Mouse (Mus musculus) thymus, postnatal 0 days (tissue): ENCODE data around the gene 2310034G01Rik. TPM values are rescaled to one million over a fixed set of nuclear protein-coding genes. Genes with fewer than 3 reads are reported as not detected.

Source experiments
- DNase-seq: peaks from one replicate; pipeline ENCODE4 v3.0.0-alpha.2; 2015; ENCODE audit warnings: low spot score
- polyA plus RNA-seq: library from polyadenylated mRNA; unstranded; fragments of >200 nt; fragmentation: Nextera tagmentation; extraction: Ambion mirVana; gene quantifications from 2 replicates; pipeline ENCODE4 v1.2.1, GENCODE M21; 2015

Gene 2310034G01Rik
- polyA plus RNA-seq, 1 experiment from 2014 or later: 1.1 TPM

DNA sequence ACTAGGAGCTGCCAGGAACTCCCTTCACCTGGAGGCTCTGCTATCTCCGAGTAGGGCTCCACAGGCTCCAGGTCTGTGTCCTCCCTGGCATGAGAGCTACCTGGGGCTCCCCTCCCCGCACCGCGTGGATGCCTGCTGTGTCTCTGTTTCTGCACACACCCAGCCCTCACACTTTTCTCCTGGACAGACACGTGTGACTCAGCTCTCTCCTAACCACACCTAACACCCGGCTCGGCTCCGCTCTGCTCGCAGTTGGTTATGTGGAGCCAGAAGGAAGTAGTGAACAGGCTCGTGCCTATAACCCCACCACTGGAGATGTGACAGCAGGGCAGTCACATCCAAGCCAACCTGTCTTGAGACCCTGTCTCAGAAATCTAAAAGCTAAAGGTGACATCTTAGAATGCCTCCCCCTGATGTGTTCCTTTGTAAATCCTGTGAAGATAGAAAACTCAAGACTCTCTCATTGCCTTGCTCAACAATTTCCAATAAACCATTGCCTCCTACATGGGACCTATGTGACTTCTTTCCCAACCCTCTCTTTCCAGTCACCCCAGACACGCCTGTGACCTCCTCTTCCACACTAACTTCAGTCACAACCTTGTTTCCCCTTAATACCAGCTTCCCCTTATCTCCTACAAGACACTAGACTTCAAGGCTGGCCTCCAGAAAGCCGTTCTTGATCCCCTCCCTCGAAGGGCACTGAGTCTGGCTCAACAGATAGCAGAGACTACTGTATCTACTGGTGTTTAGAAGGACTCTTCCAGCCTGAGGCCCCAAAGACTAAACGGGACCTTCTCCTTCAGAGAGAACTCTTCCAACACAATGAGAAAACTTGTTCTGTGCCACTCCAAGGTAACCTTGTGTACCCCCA lies 35.0 kb downstream of the 2310034G01Rik start:
- no peak for DNase-seq

DNA sequence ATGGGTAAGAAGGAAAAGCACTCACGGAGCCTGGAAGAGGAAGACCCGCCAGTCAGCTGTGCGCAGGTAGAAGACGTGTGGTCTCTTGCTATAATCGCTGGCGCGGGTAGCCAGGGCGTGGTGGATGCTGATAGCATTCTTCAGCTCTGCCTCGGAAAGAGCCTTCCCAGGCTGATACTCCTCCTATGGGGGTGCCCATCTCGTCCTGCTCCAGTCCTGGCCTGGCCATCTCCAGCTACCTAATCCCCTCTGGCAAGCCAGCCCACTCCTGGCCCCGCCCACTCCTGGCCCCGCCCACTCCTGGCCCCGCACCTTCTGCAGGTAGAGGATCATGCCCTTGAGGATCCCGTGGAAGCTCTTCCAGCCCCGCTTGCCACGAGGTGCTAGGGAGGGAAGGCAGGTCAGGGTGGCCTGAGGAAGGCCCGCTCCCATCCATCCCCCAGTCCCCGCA lies 35.9 kb downstream of the 2310034G01Rik start:
- no peak for DNase-seq

DNA sequence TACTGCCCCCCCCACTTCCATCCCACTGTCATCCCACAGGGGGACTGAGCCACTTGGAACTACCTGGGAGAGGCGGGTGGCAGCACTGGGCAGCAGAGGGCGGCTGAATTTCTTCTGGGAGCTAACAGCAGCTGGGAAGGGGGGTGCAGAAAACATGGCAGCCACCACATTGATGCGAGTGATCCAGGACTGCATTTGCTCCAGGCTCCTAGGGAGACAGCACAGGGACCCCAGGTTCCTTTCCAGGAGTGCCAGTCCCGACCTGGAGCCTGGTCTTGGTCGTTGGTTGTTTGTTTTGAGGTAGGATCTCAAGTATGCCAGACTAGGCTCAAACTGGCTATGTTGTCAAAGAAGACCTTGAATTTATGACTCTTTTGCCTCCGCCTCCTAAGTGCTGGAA lies 36.5 kb downstream of the 2310034G01Rik start:
- no peak for DNase-seq

DNA sequence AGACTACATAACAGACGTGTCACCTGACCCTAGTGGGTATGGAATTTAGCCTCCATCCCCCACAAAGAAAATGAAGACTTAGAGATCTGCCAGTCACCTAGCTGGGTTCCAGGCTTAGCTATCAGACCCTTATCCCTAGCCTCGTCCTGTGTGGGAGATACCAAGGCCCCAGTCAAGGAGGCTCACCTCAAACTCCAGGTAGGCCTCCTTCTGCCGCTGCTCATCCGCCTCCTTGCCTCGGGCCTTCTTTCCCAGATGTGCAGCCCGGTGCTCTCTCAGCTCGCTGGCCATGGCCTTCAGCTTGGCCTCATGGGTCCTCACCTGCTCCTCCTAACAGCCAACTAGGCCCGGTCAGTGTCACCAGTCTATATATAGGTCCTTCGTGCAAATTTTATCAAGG lies 37.0 kb downstream of the 2310034G01Rik start:
- DNase-seq: no peak

DNA sequence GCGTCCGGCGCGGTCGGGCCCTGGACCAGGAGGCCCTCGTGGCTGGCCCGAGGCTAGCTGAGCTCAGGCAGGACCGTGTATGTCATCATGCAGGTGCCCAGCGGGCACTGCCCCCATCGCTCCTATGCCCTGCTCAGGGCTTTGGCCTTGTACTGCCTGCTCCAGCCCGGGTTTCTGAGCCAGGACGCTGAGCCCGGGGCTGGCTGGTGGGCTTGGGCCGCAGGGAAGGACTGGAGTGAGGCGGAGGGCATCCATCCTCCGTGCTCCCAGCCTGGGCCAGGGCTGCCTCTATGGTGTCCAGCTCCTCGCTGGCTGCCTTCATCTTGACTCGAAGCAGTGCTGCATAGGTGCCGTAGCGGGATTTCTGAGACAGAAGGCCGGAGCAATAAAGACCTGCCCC lies 37.5 kb downstream of the 2310034G01Rik start:
- DNase-seq: no peak

DNA sequence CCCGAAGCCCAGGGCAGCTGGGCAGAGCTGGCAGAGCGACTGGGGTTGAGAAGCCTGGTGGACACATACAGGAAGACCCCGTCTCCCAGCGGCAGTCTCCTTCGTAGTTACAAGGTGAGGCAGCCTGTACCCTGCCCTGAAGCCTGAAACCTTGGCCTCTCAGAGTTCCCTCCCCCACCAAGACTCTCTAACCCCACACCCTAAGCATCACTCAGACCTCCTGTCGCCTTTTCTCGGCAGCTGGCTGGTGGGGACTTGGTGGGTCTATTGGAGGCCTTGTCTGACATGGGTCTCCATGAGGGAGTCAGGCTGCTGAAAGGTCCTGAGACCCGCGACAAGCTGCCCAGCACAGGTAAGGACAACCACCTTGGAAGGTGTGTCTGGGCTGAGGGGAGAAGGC lies 38.8 kb downstream of the 2310034G01Rik start:
- no peak for DNase-seq

DNA sequence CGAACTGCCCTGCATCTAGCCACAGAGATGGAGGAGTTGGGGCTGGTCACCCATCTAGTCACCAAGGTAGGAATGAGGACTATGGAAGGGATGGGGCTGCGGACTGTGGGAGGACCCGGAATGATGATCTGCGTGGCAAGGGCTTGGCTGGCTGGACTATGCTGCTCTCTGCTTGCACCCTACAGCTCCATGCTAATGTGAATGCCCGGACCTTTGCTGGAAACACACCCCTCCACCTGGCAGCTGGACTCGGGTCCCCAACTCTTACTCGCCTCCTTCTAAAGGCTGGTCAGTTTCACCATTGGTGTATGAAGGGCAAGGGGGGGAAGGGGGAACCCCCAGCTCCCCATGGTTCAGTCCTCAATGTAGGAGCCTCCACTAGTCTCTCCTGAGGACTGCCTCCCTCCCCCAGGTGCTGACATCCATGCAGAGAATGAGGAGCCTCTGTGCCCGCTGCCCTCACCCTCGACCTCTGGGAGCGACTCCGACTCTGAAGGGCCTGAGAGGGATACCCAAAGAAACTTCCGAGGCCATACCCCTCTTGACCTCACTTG lies 39.7 kb downstream of the 2310034G01Rik start:
- DNase-seq: no peak

DNA sequence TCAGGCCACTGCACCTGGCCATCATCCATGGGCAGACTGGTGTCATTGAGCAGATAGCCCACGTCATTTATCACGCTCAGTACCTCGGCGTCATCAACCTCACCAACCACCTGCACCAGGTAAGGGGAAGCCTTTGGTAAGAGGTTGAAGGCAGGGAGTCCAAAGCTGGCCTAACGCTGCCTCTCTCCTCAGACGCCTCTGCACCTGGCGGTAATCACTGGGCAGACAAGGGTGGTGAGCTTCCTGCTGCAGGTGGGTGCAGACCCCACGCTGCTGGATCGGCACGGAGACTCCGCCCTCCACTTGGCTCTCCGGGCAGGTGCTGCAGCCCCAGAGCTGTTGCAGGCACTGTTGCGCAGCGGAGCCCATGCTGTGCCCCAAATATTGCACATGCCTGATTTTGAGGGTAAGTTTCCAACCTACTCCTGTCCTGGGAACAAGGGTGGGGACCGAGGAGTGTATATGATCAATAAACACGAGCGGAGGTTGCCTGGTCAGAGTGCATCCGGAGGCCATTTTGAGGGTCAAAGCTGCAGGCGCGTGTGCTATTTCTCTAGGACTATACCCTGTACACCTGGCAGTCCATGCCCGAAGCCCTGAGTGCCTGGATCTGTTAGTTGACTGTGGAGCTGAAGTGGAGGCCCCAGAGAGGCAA lies 40.3 kb downstream of the 2310034G01Rik start:
- DNase-seq: no peak

DNA sequence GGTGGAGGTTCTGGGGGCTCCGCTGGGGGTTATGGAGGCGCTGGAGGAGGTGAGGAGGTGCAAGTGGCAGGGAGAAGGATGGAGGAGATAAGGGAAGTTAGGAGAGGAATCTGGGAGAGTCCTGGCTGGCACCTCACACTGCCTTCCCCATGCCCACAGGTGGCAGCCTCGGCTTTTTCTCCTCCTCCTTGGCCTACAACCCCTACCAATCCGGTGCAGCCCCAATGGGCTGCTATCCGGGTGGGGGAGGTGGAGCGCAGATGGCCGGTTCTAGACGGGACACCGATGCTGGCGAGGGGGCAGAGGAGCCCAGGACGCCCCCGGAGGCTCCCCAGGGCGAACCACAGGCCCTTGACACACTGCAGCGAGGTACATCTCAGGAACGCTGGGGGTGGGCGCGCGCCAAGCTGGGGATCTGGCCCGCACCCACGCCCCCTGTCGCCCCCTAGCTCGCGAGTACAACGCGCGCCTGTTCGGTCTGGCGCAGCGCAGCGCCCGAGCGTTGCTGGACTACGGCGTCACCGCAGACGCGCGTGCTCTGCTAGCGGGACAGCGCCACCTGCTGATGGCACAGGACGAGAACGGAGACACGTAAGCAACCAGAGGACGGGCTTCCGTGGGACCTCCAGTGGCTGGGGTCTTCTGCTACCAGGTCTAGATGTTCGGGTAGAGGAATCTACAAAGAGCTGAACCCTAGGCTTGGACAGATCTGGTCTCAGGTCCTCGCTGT lies 41.2 kb downstream of the 2310034G01Rik start:
- DNase-seq: peak; percentile 89

DNA sequence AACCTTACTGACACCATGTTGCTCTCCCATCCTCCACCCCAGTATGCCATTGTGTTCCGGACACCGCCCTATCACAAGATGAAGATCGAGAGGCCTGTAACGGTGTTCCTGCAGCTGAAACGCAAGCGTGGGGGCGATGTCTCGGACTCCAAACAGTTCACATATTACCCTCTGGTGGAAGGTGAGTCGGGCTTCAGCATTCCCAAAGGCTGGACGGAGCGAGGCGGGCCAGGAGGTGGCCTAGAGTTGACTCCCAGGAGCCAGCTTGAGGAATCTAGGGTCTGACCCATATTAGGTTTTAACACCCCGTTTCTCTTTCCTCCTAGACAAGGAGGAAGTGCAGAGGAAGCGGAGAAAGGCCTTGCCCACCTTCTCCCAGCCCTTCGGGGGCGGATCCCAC lies 41.8 kb downstream of the 2310034G01Rik start:
- no peak for DNase-seq

DNA sequence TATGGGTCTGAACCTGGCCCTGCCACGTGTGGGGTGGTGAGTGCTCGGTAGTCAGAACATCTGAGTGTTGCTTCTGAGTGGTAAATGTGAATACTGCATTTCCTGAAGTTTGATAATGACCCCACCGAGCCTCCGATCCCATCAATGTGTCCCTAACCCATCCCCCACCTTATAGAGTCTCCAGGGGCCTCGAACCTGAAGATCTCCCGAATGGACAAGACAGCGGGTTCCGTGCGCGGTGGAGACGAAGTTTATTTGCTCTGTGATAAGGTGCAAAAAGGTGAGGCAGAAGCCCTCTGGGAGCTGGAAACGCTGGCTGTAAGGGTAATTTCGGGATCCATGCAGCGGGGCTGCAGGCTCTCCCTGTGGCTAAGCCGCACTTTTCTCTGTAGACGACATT lies 42.3 kb downstream of the 2310034G01Rik start:
- no peak for DNase-seq

DNA sequence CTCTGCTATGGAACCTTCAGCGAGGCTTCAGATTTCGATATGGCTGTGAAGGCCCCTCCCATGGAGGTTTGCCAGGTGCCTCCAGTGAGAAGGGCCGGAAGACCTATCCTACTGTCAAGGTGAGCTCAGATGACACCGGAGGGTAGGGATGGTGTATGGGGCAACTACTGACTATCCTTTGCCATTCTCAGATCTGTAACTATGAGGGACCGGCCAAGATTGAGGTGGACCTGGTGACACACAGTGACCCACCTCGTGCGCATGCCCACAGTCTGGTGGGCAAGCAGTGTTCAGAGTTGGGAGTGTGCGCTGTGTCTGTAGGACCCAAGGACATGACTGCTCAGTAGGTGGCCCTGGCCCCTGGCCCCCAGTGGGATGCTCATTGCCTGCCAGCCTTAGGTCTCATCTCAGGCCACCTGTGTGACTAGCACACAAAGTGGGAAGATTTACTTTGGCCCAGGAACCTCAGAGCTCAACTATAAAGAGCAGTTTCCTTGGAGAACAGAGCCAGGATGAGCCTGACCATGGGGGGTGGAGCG lies 43.3 kb downstream of the 2310034G01Rik start:
- no peak for DNase-seq

DNA sequence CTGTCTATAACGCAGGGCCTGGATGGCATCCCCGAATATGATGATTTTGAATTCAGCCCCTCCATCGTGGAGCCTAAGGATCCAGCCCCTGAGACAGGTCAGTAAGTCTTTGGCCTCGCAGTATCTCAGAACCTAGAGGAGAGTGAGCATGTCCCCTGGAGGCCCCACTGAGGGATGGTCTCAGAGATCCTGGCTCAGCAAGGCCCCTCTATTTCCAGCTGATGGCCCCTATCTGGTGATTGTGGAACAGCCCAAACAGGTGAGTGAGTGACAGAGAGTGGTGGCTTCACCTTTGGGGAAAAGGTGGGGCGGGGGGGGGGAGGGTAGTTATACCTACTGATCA lies 43.9 kb downstream of the 2310034G01Rik start:
- DNase-seq: no peak

DNA sequence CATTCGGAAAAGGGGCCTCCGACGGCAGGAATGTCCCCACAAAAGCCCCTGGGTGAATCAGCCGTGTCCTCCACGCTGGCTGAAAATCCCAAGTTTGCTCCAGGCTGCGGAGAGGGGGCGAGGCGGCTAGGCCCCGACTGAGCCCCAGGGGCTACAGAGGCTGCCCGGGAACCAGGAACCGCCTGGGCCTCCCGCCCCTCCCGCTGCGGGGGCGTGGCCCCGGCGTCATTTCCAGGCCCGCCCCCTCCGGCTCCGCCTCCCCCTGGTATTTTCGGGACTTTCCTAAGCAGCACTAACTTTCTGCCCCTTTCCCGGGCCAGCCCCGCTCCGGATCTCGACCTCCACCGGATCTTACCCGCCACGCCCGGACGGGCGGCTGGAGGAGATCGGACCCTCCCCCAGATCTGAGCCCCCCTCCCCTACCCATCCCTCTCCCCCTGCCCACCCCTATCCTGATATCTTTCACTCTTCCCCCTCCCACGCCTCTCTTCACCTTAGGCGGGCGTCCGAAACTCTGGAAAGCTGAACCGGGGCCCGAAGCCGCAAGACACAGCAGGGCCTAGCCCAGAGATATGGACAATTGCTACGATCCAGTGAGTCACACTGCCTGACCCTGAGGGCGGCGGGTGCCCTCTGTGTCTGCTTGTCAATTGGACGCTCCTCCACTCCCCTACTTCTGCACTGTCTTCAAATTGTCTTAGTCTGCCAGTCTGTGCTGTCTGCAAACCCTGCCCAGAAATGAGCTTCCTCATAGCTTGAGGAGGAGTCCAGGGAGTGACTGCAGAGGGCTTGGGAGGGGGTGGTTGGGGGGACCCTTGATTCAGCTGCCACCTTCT lies 44.5 kb downstream of the 2310034G01Rik start:
- peak; percentile 89 for DNase-seq

DNA sequence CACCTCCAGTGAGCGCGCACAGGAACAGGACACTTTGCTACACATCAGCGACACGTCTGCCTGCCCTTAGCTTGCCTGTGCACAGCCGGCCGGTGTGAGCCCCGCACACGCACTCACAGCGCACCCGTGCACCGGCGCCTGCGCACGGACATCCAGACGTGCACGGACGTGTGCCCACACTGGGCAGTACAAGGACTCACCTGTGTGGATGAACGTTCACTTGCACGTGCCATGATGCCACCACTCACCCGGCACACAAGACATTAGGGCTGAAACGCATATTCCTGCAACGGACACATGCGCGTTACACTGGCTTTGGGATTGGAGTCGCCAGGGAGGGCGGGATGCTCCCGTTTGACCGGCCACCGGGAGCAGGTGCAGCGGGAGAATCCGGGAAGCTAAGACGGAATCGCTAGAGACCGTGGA lies 45.2 kb downstream of the 2310034G01Rik start:
- DNase-seq: peak; percentile 42

DNA sequence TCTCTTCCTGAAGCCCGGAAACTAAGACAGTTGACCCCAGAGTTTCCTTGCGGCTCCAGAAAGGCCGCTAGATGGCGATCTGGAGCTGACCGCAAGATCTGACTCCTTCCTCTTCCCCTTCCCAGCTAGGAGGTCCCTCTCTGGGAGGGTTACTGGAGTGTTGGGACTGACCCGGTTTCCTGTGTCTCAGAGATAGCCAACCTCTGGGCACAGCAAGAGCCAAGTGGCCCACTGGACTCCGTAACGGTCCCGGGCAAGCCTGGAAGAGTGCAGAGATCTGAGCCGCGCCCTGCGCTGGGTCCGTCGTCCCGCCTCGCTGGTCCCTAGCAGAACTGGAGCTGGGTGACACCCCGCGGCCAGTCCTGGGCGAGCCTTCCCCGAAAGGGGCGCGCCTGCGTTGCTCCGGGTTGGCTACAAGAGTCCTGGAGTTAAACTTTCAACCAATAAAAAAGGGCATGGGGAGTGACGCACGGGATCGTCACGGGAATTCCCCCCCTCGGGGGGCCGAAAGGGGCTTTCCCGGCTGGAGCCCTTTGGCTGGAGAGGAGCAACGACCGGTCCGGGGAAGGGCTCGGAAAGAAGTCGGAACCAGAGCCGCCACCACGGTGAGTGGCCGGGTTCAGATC lies 45.8 kb downstream of the 2310034G01Rik start, which contains the start of gene Nfkb2:
Nfkb2 (plus strand) TSS at position 105 of the 626 bp plus-strand sequence.
- DNase-seq: peak; percentile 78

DNA sequence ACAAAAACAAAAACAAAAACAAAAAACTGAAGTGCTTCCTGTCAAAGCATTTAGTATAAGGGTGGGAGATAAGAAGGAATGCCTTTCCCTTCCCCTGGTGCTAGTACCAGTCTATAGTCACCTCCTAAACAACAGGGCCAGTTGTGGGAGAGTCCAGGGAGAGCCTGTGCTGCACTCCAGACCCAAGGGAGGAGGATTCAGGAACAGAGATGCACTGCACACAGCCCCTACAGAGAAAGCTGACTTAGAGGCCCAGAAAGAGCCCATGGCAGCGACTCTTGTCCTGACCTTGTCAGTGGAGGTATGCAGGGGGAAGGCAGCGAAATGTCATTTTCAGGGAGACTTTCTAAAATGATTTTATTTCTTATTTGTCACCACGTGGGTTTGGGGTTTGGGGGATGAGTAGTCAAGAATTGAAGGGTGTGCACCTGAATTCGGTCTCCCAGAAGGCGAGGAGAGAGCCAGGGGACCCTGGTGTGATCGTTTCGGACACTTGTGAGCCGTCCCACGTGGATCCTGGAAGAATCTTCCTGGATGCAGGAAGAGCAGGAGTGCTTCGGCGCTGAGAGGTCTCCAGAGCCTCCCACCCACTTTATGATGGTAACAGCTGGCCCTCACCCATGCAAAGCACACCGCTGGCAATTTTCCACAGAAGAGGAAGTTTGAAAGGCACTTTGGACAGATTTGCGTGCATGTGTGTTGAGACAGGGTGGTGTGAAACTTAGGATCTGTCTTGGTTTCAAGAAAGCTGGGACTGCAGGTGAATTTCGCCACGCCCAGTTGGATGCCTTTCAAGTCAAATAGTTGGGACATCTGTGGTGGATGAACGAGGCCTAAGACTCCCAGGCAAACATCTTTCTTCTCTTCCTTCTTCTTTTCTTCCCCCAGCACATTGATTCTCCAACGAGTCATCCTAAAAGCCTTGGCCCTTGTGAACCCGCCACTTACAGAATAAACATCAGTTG lies 46.6 kb downstream of the 2310034G01Rik start:
- no peak for DNase-seq

DNA sequence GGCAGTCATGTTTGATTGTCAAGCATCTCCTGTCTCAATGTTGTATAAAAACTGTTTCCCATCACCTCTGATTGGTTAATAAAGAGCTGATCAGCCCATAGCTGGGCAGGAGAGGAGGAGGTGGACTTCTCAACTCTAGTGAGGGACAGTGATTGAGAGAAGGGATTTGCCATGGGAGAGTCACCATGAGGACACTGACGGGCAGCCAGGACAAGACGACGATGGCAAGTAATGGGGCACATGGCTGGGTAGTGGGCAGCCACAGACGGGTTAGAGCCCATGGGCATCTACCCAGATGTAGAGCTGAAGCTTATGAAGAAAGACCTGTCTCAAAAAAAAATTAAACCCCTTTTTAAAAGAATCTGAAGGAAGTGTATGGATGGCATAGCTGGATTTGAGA lies 47.6 kb downstream of the 2310034G01Rik start:
- no peak for DNase-seq
